ENCODE assay signal across 8 mouse cellular contexts in genomic region chr11:75453991-75454930, GRCm38 (mm10). TPM values are rescaled to one million over a fixed set of nuclear protein-coding genes. Genes with fewer than 3 reads are reported as not detected.
A peak's percentile ranks its signal among the peaks of the same experiment; 100 is the strongest.
DNase-seq lines count a peak whose midpoint lies in the region; ATAC-seq and TF ChIP-seq lines count a peak whose summit lies in the region.

Gene Wdr81, minus strand, starts transcription at chr11:75454717.

- H3K4me1 ChIP-seq in ES-Bruce4 (ENCODE audit: control insufficient read depth, insufficient read depth, low read length) = no peaks in the 10 kb centered on the region
- H3K4me1 ChIP-seq in forebrain, embryonic 12.5 days = peaks cover 22% of the 10 kb centered on the region
- H3K4me1 ChIP-seq in heart, embryonic 16.5 days (ENCODE audit: control insufficient read depth, insufficient read depth, low read length) = peaks cover 19% of the 10 kb centered on the region
- H3K4me1 ChIP-seq in liver, embryonic 14.5 days (replicated peaks; ENCODE audit: control insufficient read depth in 2 of 2, insufficient read depth in 2 of 2, low read length in 1 of 2) = peaks cover 39 to 54% of the 10 kb centered on the region in 2 experiments
- H3K4me1 ChIP-seq in neural tube, embryonic 11.5 days (ENCODE audit: control insufficient read depth, insufficient read depth, low read length) = peaks cover 7% of the 10 kb centered on the region
- H3K4me1 ChIP-seq in stomach, embryonic 16.5 days (ENCODE audit: control insufficient read depth, insufficient read depth, low read length) = peaks cover 17% of the 10 kb centered on the region

- peak; percentile 86 for DNase-seq in c-Kit-positive CD71-positive TER-119-positive erythroid progenitor cells, embryonic 14.5 days (ENCODE audit: low spot score)
- DNase-seq in kidney, postnatal 25 days = peak; percentile 95 to 96
- peak; percentile 79 to 84 (median 82) for DNase-seq in liver, embryonic 14.5 days (ENCODE audit: low read depth in 3 of 3, low spot score in 3 of 3)
- peak; percentile 90 for DNase-seq in neural tube, embryonic 11.5 days (ENCODE audit: low spot score)

- peak; percentile 97 for ATAC-seq in forebrain, embryonic 12.5 days (ENCODE audit: low FRiP score)
- ATAC-seq in heart, embryonic 16.5 days (replicated peaks; ENCODE audit: extremely low read depth, insufficient read depth, low FRiP score) = peak; percentile 91
- peak; percentile 73 for ATAC-seq in liver, embryonic 14.5 days (ENCODE audit: insufficient read depth)
- peak; percentile 95 for ATAC-seq in neural tube, embryonic 11.5 days (ENCODE audit: insufficient read depth, low FRiP score, low TSS enrichment)
- peak; percentile 93 for ATAC-seq in stomach, embryonic 16.5 days (ENCODE audit: insufficient read depth, low FRiP score)

- TF ChIP-seq EP300 in ES-Bruce4 (IDR thresholded peaks at IDR 0.05; ENCODE audit: insufficient read depth, low read depth, low read length) = no peak
- no peak; the same call in 1 of the 2 replicates for TF ChIP-seq EP300 in liver, embryonic 14.5 days (IDR thresholded peaks at IDR 0.05; ENCODE audit: low read depth)

- H3K27ac ChIP-seq in ES-Bruce4 (ENCODE audit: insufficient read depth, low read length) = no peak within 1 kb of the TSS
- H3K27ac ChIP-seq in forebrain, embryonic 12.5 days = 0 out of 2 replicates have a peak within 1 kb of the TSS, but pooled peaks have one; percentile 36
- peak within 1 kb of the TSS; percentile 41 for H3K27ac ChIP-seq in heart, embryonic 16.5 days (ENCODE audit: low read length)
- H3K27ac ChIP-seq in liver, embryonic 14.5 days = peak within 1 kb of the TSS; percentile 31
- H3K27ac ChIP-seq in neural tube, embryonic 11.5 days (ENCODE audit: low read depth, low read length) = peak within 1 kb of the TSS; percentile 68; the same call in 1 of the 2 replicates
- peak within 1 kb of the TSS; percentile 72 for H3K27ac ChIP-seq in stomach, embryonic 16.5 days (ENCODE audit: low read length)

- TF ChIP-seq POLR2A in ES-Bruce4 (IDR thresholded peaks at IDR 0.05; ENCODE audit: insufficient read depth, low read length) = no peak

- peak; percentile 8 for TF ChIP-seq CTCF in ES-Bruce4 (IDR thresholded peaks at IDR 0.05; ENCODE audit: low read depth, low read length)
- TF ChIP-seq CTCF in liver, embryonic 14.5 days (IDR thresholded peaks at IDR 0.05; ENCODE audit: low read depth) = peak; percentile 69

- peak within 1 kb of the TSS; percentile 57 for H3K4me3 ChIP-seq in ES-Bruce4 (ENCODE audit: low read depth, low read length)
- peak within 1 kb of the TSS; percentile 67 for H3K4me3 ChIP-seq in forebrain, embryonic 12.5 days (replicated peaks)
- H3K4me3 ChIP-seq in heart, embryonic 16.5 days (ENCODE audit: low read length) = peak within 1 kb of the TSS; percentile 83
- peak within 1 kb of the TSS; percentile 60 to 63 for H3K4me3 ChIP-seq in liver, embryonic 14.5 days (ENCODE audit: insufficient read depth in 1 of 2, low read depth in 2 of 2, low read length in 2 of 2)
- peak within 1 kb of the TSS; percentile 62 for H3K4me3 ChIP-seq in neural tube, embryonic 11.5 days (ENCODE audit: low read depth, low read length)
- H3K4me3 ChIP-seq in stomach, embryonic 16.5 days (replicated peaks; ENCODE audit: low read length) = peak within 1 kb of the TSS; percentile 73

- H3K4me2 ChIP-seq in forebrain, embryonic 12.5 days = peak within 1 kb of the TSS; percentile 99
- peak within 1 kb of the TSS; percentile 99 for H3K4me2 ChIP-seq in heart, embryonic 16.5 days (ENCODE audit: low read depth, low read length)
- H3K4me2 ChIP-seq in liver, embryonic 14.5 days (ENCODE audit: low read depth) = peak within 1 kb of the TSS; percentile 86
- peak within 1 kb of the TSS; percentile 98 for H3K4me2 ChIP-seq in neural tube, embryonic 11.5 days (ENCODE audit: low read depth)
- H3K4me2 ChIP-seq in stomach, embryonic 16.5 days (ENCODE audit: low read depth, low read length) = peak within 1 kb of the TSS; percentile 100

- no peaks in the 10 kb centered on the region for H3K9me3 ChIP-seq in ES-Bruce4 (replicated peaks; ENCODE audit: control insufficient read depth, insufficient read depth, low read length, poor library complexity, severe bottlenecking)
- H3K9me3 ChIP-seq in forebrain, embryonic 12.5 days = no peaks in the 10 kb centered on the region
- no peaks in the 10 kb centered on the region for H3K9me3 ChIP-seq in heart, embryonic 16.5 days (replicated peaks; ENCODE audit: control insufficient read depth, low read length)
- H3K9me3 ChIP-seq in liver, embryonic 14.5 days (ENCODE audit: control insufficient read depth, low read length) = no peaks in the 10 kb centered on the region
- no peaks in the 10 kb centered on the region for H3K9me3 ChIP-seq in neural tube, embryonic 11.5 days (ENCODE audit: control insufficient read depth, low read length)
- H3K9me3 ChIP-seq in stomach, embryonic 16.5 days (replicated peaks; ENCODE audit: control insufficient read depth, low read length) = no peaks in the 10 kb centered on the region

- H3K9ac ChIP-seq in ES-Bruce4 (ENCODE audit: low read depth, poor library complexity, severe bottlenecking) = peak within 1 kb of the TSS; percentile 43
- peak within 1 kb of the TSS; percentile 74 for H3K9ac ChIP-seq in forebrain, embryonic 12.5 days
- H3K9ac ChIP-seq in heart, embryonic 16.5 days (ENCODE audit: low read length) = peak within 1 kb of the TSS; percentile 84
- peak within 1 kb of the TSS; percentile 67 for H3K9ac ChIP-seq in liver, embryonic 14.5 days (replicated peaks)
- peak within 1 kb of the TSS; percentile 58 for H3K9ac ChIP-seq in neural tube, embryonic 11.5 days (ENCODE audit: low read length)
- H3K9ac ChIP-seq in stomach, embryonic 16.5 days (ENCODE audit: low read length) = peak within 1 kb of the TSS; percentile 83

- H3K27me3 ChIP-seq in ES-Bruce4 (ENCODE audit: control insufficient read depth, insufficient read depth, low read length, poor library complexity, severe bottlenecking) = no peaks in the 10 kb centered on the region
- H3K27me3 ChIP-seq in forebrain, embryonic 12.5 days = peaks cover 4% of the 10 kb centered on the region; the same call in 1 of the 2 replicates
- H3K27me3 ChIP-seq in heart, embryonic 16.5 days (ENCODE audit: control insufficient read depth, insufficient read depth, low read length) = no peaks in the 10 kb centered on the region
- no peaks in the 10 kb centered on the region for H3K27me3 ChIP-seq in liver, embryonic 14.5 days (ENCODE audit: control insufficient read depth, insufficient read depth, low read length)
- no peaks in the 10 kb centered on the region for H3K27me3 ChIP-seq in neural tube, embryonic 11.5 days (ENCODE audit: control insufficient read depth, insufficient read depth, low read length)
- no peaks in the 10 kb centered on the region for H3K27me3 ChIP-seq in stomach, embryonic 16.5 days (ENCODE audit: control insufficient read depth, insufficient read depth, low read length)

- H3K36me3 ChIP-seq in ES-Bruce4 (ENCODE audit: control insufficient read depth, insufficient read depth, low read length, poor library complexity, severe bottlenecking) = no peaks in the 10 kb centered on the region
- H3K36me3 ChIP-seq in forebrain, embryonic 12.5 days (replicated peaks) = no peaks in the 10 kb centered on the region; the same call in 1 of the 2 replicates
- H3K36me3 ChIP-seq in heart, embryonic 16.5 days (ENCODE audit: control insufficient read depth, insufficient read depth) = peaks cover 5% of the 10 kb centered on the region; the same call in 1 of the 2 replicates
- H3K36me3 ChIP-seq in liver, embryonic 14.5 days (replicated peaks; ENCODE audit: control insufficient read depth, insufficient read depth, low read depth) = peaks cover 1% of the 10 kb centered on the region; the same call in 1 of the 2 replicates
- no peaks in the 10 kb centered on the region for H3K36me3 ChIP-seq in neural tube, embryonic 11.5 days (ENCODE audit: control insufficient read depth, insufficient read depth, low read length)
- H3K36me3 ChIP-seq in stomach, embryonic 16.5 days (ENCODE audit: control insufficient read depth, insufficient read depth, low read length) = no peaks in the 10 kb centered on the region

- 2% methylated on average over 56 of the region's 56 CpGs for WGBS in forebrain, embryonic 12.5 days
- WGBS in heart, embryonic 16.5 days = 2% methylated on average over 56 of the region's 56 CpGs
- 3% methylated on average over 56 of the region's 56 CpGs for WGBS in liver, embryonic 14.5 days (ENCODE audit: insufficient replicate concordance)
- WGBS in neural tube, embryonic 11.5 days = 2% methylated on average over 56 of the region's 56 CpGs
- WGBS in stomach, embryonic 16.5 days = 2% methylated on average over 56 of the region's 56 CpGs

RNA-seq across cellular contexts. Expression of gene Wdr81, which starts in this region (rescaled TPM):
- 4.9 and 8.4 TPM in 2 replicates for polyA plus RNA-seq in ES-Bruce4 (2011; ENCODE audit: insufficient read depth, insufficient read length, low read depth, missing spikeins)
- 7.2 and 8.7 TPM in 2 replicates for polyA plus RNA-seq in forebrain, embryonic 12.5 days (2016; fragmentation: Nextera tagmentation; extraction: Ambion mirVana)
- 3.5 and 4.5 TPM in 2 replicates for polyA plus RNA-seq in heart, embryonic 16.5 days (2015; fragmentation: Nextera tagmentation; extraction: Ambion mirVana)
- 15.3 and 16.4 TPM in 2 replicates for polyA plus RNA-seq in liver, embryonic 14.5 days (2012; rRNA removed)
- polyA plus RNA-seq in liver, embryonic 14.5 days (2014; fragmentation: Nextera tagmentation; extraction: Ambion mirVana) = 14.6 and 15.8 TPM in 2 replicates
- 5.3 and 6.2 TPM in 2 replicates for polyA plus RNA-seq in neural tube, embryonic 11.5 days (2014; fragmentation: Nextera tagmentation; extraction: Ambion mirVana)
- polyA plus RNA-seq in stomach, embryonic 16.5 days (2015; fragmentation: Nextera tagmentation; extraction: Ambion mirVana) = 6.8 and 7.0 TPM in 2 replicates
